Mouse (Mus musculus): ENCODE measurements at regions not wholly inside any gene's neighbourhood (a gene's known extent, or its start where the extent isn't known, plus 50 kb on each side); places are given as distances from the start of the nearest gene placed in this dataset.

- no peak overlapping the region for H3K27ac ChIP-seq (ENCODE audit: poor library complexity, severe bottlenecking)
- no peak overlapping the region for H3K4me2 ChIP-seq
- no peaks in the 10 kb centered on the region for H3K9me3 ChIP-seq (replicated peaks)
- no peak overlapping the region for H3K9ac ChIP-seq
- no peaks in the 10 kb centered on the region for H3K4me1 ChIP-seq (replicated peaks)
- H3K27me3 ChIP-seq (replicated peaks): no peaks in the 10 kb centered on the region
- H3K36me3 ChIP-seq: no peaks in the 10 kb centered on the region
- no peak for ATAC-seq (ENCODE audit: insufficient number of reproducible peaks, low FRiP score)
- no peak overlapping the region for H3K4me3 ChIP-seq
- WGBS: 75% methylated on average over 4 of the region's 4 CpGs
Measured at GRCm38 (mm10) chr17:91225916-91226315, 133.0 kb upstream of the Nrxn1 start.

GRCm38 (mm10) chr17:91216429-91216828 is 123.6 kb upstream of the Nrxn1 start:
- ATAC-seq (ENCODE audit: insufficient number of reproducible peaks, low FRiP score): no peak
- no peaks in the 10 kb centered on the region for H3K36me3 ChIP-seq

GRCm38 (mm10) chr17:91182574-91182973 is 89.7 kb upstream of the Nrxn1 start:
- ATAC-seq (ENCODE audit: insufficient number of reproducible peaks, low FRiP score): no peak
- WGBS: 76% methylated on average over 4 of the region's 4 CpGs
- H3K36me3 ChIP-seq: no peaks in the 10 kb centered on the region
- H3K9ac ChIP-seq: no peak overlapping the region
- no peak overlapping the region for H3K4me2 ChIP-seq
- no peak overlapping the region for H3K4me3 ChIP-seq
- H3K9me3 ChIP-seq (replicated peaks): no peaks in the 10 kb centered on the region
- H3K27me3 ChIP-seq (replicated peaks): no peaks in the 10 kb centered on the region
- no peak overlapping the region for H3K27ac ChIP-seq (ENCODE audit: poor library complexity, severe bottlenecking)
- H3K4me1 ChIP-seq (replicated peaks): no peaks in the 10 kb centered on the region

More at GRCm38 (mm10) chr17:91216429-91216828, 123.6 kb upstream of the Nrxn1 start:
- Histone ChIP-seq H3K4me2 (no peak overlapping the region), H3K4me3 (no peak overlapping the region), H3K27ac (ENCODE audit: poor library complexity, severe bottlenecking) (no peak overlapping the region), H3K4me1 (replicated peaks) (no peaks in the 10 kb centered on the region), H3K9me3 (replicated peaks) (no peaks in the 10 kb centered on the region), H3K27me3 (replicated peaks) (no peaks in the 10 kb centered on the region), H3K9ac (no peak overlapping the region)

GRCm38 (mm10) chr17:91161834-91162233 is 69.0 kb upstream of the Nrxn1 start:
- H3K4me3 ChIP-seq: no peak overlapping the region
- WGBS: 78% methylated on average over 2 of the region's 2 CpGs
- no peaks in the 10 kb centered on the region for H3K36me3 ChIP-seq
- no peak for ATAC-seq (ENCODE audit: insufficient number of reproducible peaks, low FRiP score)
- no peaks in the 10 kb centered on the region for H3K9me3 ChIP-seq (replicated peaks)
- no peak overlapping the region for H3K4me2 ChIP-seq
- no peak overlapping the region for H3K9ac ChIP-seq
- H3K27ac ChIP-seq (ENCODE audit: poor library complexity, severe bottlenecking): no peak overlapping the region
- H3K27me3 ChIP-seq (replicated peaks): no peaks in the 10 kb centered on the region
- H3K4me1 ChIP-seq (replicated peaks): no peaks in the 10 kb centered on the region
